Mouse (Mus musculus) heart, postnatal 0 days (tissue): ENCODE data around the gene Card14.

Experiments
- CTCF ChIP-seq: IDR thresholded peaks from 2 replicates; pipeline ENCODE4 v1.5.1; 2016; ENCODE audit warnings: antibody characterized with exemption, control low read depth, low read depth
- EP300 ChIP-seq: IDR thresholded peaks from 2 replicates; pipeline ENCODE4 v1.6.1; 2016; ENCODE audit warnings: antibody characterized with exemption, low read depth

- TF ChIP-seq CTCF (no peak), EP300 (no peak)
Observed at GRCm38 (mm10) chr11:119259977-119260376, 47.6 kb upstream of the Card14 start.
